Mouse (Mus musculus): ENCODE measurements around the gene Wnk3. TPM values are rescaled to one million over a fixed set of nuclear protein-coding genes. Genes with fewer than 3 reads are reported as not detected.

Gene Wnk3
- polyA plus RNA-seq, 1 experiment from 2014 or later, result 0.14 TPM

DNA sequence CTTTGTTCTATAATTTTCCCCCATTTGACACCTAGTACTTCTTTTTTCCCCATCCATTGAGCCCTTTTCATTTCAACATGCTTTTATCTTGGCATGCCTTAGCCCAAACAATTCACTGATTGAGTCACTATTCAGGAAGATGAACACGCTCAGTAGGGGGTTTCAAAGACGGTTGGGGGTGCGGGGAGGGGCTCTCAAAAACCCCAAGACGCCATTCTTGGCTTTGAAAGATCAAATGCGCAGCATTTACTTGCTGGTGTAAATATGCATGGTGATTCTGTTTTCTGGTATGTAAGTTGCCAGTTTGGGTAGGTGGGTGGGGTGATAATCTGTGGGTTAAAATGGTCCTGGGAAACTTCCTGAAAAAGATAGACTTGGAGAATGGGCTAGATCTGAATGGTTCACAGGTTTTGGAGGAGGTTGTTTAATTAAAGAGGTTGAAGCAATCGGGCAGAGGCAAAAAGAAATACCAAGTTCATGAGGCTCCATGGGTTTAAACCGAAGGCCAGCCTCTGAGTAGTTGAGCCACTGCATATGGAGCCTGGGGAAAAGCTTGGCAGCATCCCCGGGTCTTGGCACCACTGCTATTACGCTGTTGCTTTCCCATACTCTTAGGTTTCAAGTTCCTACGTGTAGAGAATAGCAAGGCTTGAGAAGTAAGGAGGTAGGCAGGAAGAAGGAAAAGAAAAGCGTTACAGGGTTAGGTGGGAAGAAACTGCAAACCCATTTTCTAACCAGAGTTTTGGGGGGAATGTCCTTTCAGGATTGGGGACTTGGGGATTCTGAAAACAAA lies 147.7 kb downstream of the Wnk3 start:
- H3K9ac ChIP-seq, result peak overlapping the region; percentile 84
- ATAC-seq (ENCODE audit: low read depth) (no peak), DNase-seq (no peak)

DNA sequence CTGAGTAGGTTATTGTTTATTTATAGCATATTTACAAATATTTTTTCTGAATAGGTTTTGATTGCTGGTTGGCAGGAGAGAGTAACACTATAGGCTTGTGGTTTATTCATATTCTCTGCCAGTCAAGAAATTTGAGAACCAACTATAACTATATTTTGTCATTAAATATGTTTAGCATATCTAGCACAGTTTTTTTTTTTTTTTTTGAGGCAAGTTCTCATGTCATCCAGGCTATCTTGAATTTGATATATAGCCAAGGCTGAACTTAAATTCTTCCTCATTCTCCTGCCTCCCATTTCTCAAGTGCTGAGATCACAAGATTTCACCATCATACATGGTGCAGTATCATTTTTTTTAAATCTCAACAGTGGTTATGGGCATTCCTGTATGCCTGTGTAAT lies 149.4 kb downstream of the Wnk3 start:
- Histone ChIP-seq H3K4me1 (replicated peaks) (peaks cover 16% of the 10 kb centered on the region), H3K27me3 (no peaks in the 10 kb centered on the region), H3K9me3 (replicated peaks) (no peaks in the 10 kb centered on the region), H3K27ac (no peak overlapping the region), H3K9ac (no peak overlapping the region), H3K4me2 (no peak overlapping the region), H3K36me3 (no peaks in the 10 kb centered on the region), H3K4me3 (replicated peaks) (no peak overlapping the region)
- ATAC-seq (ENCODE audit: low read depth) (no peak), DNase-seq (no peak)

More for the DNA sequence above, 147.7 kb downstream of the Wnk3 start:
- Histone ChIP-seq H3K4me3 (replicated peaks) (peak overlapping the region; percentile 76), H3K27ac (no peak overlapping the region), H3K36me3 (no peaks in the 10 kb centered on the region), H3K4me1 (replicated peaks) (peaks cover 16% of the 10 kb centered on the region), H3K4me2 (peak overlapping the region; percentile 77), H3K27me3 (no peaks in the 10 kb centered on the region; the same call in 1 of the 2 replicates), H3K9me3 (replicated peaks) (no peaks in the 10 kb centered on the region)
- 28% methylated on average over 11 of the region's 11 CpGs for WGBS (ENCODE audit: insufficient replicate concordance)

DNA sequence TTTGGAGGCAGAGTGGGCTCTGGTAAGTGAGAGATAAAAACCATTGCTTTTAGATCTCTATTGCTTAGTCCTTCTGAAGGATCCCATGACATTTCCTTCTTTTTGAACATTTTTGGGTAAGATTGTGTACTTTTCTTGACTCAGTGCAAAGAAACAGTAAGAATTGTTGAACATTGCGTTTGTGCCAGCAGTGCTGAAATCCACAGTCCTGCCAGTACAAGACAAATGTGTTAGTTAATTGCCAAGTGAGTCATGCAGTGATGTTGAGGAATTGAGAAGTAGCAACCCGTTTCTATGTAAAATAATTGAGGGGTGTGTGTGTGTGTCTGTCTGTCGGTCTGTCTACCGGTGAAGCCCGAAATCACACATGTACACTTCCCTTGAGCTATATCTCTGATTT lies 151.4 kb downstream of the Wnk3 start:
- 75% methylated on average over 5 of the region's 5 CpGs for WGBS (ENCODE audit: insufficient replicate concordance)
- Histone ChIP-seq H3K9ac (no peak overlapping the region), H3K27ac (no peak overlapping the region), H3K4me2 (no peak overlapping the region), H3K4me1 (replicated peaks) (peaks cover 16% of the 10 kb centered on the region), H3K9me3 (replicated peaks) (no peaks in the 10 kb centered on the region), H3K4me3 (replicated peaks) (no peak overlapping the region), H3K27me3 (no peaks in the 10 kb centered on the region), H3K36me3 (no peaks in the 10 kb centered on the region)
- DNase-seq (no peak), ATAC-seq (ENCODE audit: low read depth) (no peak)

Other genes starting within 250 kb of the Wnk3 start
- gene Gnl3l, start 180.8 kb upstream of the Wnk3 start, polyA plus RNA-seq (2015; fragmentation: Nextera tagmentation; extraction: Ambion mirVana), result 14.6 and 18.1 TPM in 2 replicates
- 1.8 and 2.2 TPM in 2 replicates for gene Fgd1, start 151.9 kb upstream of the Wnk3 start, polyA plus RNA-seq (2015; fragmentation: Nextera tagmentation; extraction: Ambion mirVana)
- gene Tsr2, start 101.5 kb upstream of the Wnk3 start, polyA plus RNA-seq (2015; fragmentation: Nextera tagmentation; extraction: Ambion mirVana), result 16.4 and 18.2 TPM in 2 replicates
- 0.60 and 0.93 TPM in 2 replicates for gene Fam120c, start 146.1 kb downstream of the Wnk3 start, polyA plus RNA-seq (2015; fragmentation: Nextera tagmentation; extraction: Ambion mirVana)